Mouse (Mus musculus) small intestine, adult 2 months (tissue): Measurements from ENCODE around the gene Sez6l. TPM values are rescaled to one million over a fixed set of nuclear protein-coding genes. Genes with fewer than 3 reads are reported as not detected.

Experiments used
- H3K27ac ChIP-seq: fragments of 200-500 bp; 2 replicates; pipeline ENCODE4 v1.5.1; 2012; ENCODE audit warnings: low read depth, low read length, control low read depth, inconsistent platforms; ENCODE audit not compliant: insufficient read depth
- H3K27me3 ChIP-seq: fragments of 200-500 bp; 2 replicates; pipeline ENCODE4 v1.6.1; 2012; ENCODE audit warnings: mild to moderate bottlenecking, moderate library complexity, low read length, inconsistent platforms; ENCODE audit not compliant: control insufficient read depth, insufficient read depth
- H3K36me3 ChIP-seq: fragments of 200-500 bp; 2 replicates; pipeline ENCODE4 v1.6.1; 2012; ENCODE audit warnings: mild to moderate bottlenecking, low read length, control low read depth, inconsistent platforms; ENCODE audit not compliant: control insufficient read depth, insufficient read depth
- H3K4me1 ChIP-seq: fragments of 200-500 bp; 2 replicates; pipeline ENCODE4 v1.6.1; 2012; ENCODE audit warnings: low read length, inconsistent platforms, mixed read lengths; ENCODE audit not compliant: control insufficient read depth, insufficient read depth, insufficient read length
- H3K4me3 ChIP-seq: fragments of 200-500 bp; 2 replicates; pipeline ENCODE4 v1.5.1; 2012; ENCODE audit warnings: low read depth, mild to moderate bottlenecking, control low read depth, inconsistent platforms, low read length, moderate library complexity
- CTCF ChIP-seq: fragments of 200-500 bp; IDR thresholded peaks from 2 replicates; pipeline ENCODE4 v1.5.1; 2012; ENCODE audit warnings: low read depth, mild to moderate bottlenecking, control low read depth, inconsistent platforms, low read length, moderate library complexity, mixed read lengths; ENCODE audit not compliant: insufficient replicate concordance, insufficient read length; ENCODE audit errors: extremely low read depth
- POLR2A ChIP-seq: fragments of 200-500 bp; IDR thresholded peaks from 2 replicates; pipeline ENCODE4 v1.6.1; 2012; ENCODE audit warnings: low read depth, mild to moderate bottlenecking, control low read depth, inconsistent platforms, low read length, moderate library complexity
- WGBS: fragments of 180-500 bp; shearing (Covaris S2); methylation state at CpG from one replicate; pipeline ENCODE4 v1.1.7; 2018; 5-methylcytosine and 5-hydroxymethylcytosine counted together
- polyA plus RNA-seq: library from polyadenylated mRNA; depleted of rRNA; stranded (reverse); fragments of >200 nt; gene quantifications from 2 replicates; pipeline ENCODE4 v1.2.3, GENCODE M21; 2012

The Sez6l gene
- polyA plus RNA-seq, 1 experiment = 0.42 TPM

GRCm38 (mm10) chr5:112583304-112583703 lies 6.3 kb upstream of the Sez6l start:
- WGBS = 19% methylated on average over 9 of the region's 9 CpGs
- Histone ChIP-seq H3K4me1 (no peaks in the 10 kb centered on the region), H3K36me3 (no peaks in the 10 kb centered on the region), H3K27ac (no peak overlapping the region), H3K27me3 (0 out of 2 replicates have a peak, but pooled peaks cover 4% of the 10 kb centered on the region), H3K4me3 (no peak overlapping the region)
- TF ChIP-seq CTCF (no peak), POLR2A (no peak)

GRCm38 (mm10) chr5:112577750-112578149 lies 765 bp upstream of the Sez6l start:
- no peak overlapping the region for H3K27ac ChIP-seq
- no peaks in the 10 kb centered on the region for H3K36me3 ChIP-seq
- WGBS = 9% methylated on average over 10 of the region's 10 CpGs
- H3K4me1 ChIP-seq = peaks cover 3% of the 10 kb centered on the region; the same call in 1 of the 2 replicates
- TF ChIP-seq POLR2A (no peak), CTCF (no peak)
- H3K27me3 ChIP-seq = peaks cover 28% of the 10 kb centered on the region
- H3K4me3 ChIP-seq = no peak overlapping the region

GRCm38 (mm10) chr5:112576361-112576992 lies 508 bp downstream of the Sez6l start:
- H3K27ac ChIP-seq = no peak overlapping the region
- H3K4me3 ChIP-seq = peak overlapping the region; percentile 33
- H3K36me3 ChIP-seq = no peaks in the 10 kb centered on the region
- 4% methylated on average over 48 of the region's 48 CpGs for WGBS
- peaks cover 3% of the 10 kb centered on the region; the same call in 1 of the 2 replicates for H3K4me1 ChIP-seq
- peaks cover 28% of the 10 kb centered on the region for H3K27me3 ChIP-seq
- TF ChIP-seq POLR2A (no peak), CTCF (no peak)

- H3K4me3 ChIP-seq = no peak overlapping the region
- H3K27ac ChIP-seq = no peak overlapping the region
- H3K36me3 ChIP-seq = no peaks in the 10 kb centered on the region
- TF ChIP-seq CTCF = no peak
- TF ChIP-seq POLR2A = no peak
- peaks cover 28% of the 10 kb centered on the region for H3K27me3 ChIP-seq
- WGBS = 12% methylated on average over 12 of the region's 12 CpGs
- peaks cover 3% of the 10 kb centered on the region; the same call in 1 of the 2 replicates for H3K4me1 ChIP-seq
Measured at GRCm38 (mm10) chr5:112575151-112575915, 1.7 kb downstream of the Sez6l start.

- Histone ChIP-seq H3K27me3 (peaks cover 28% of the 10 kb centered on the region), H3K36me3 (no peaks in the 10 kb centered on the region)
Measured at GRCm38 (mm10) chr5:112573916-112574315, 3.1 kb downstream of the Sez6l start.

GRCm38 (mm10) chr5:112572217-112572616 lies 4.8 kb downstream of the Sez6l start:
- H3K4me3 ChIP-seq = no peak overlapping the region
- H3K27ac ChIP-seq = no peak overlapping the region
- H3K4me1 ChIP-seq = peaks cover 3% of the 10 kb centered on the region; the same call in 1 of the 2 replicates
- H3K27me3 ChIP-seq = peaks cover 18% of the 10 kb centered on the region
- 47% methylated on average over 2 of the region's 2 CpGs for WGBS
- TF ChIP-seq POLR2A (no peak), CTCF (no peak)
- H3K36me3 ChIP-seq = no peaks in the 10 kb centered on the region

More at GRCm38 (mm10) chr5:112573916-112574315, 3.1 kb downstream of the Sez6l start:
- TF ChIP-seq CTCF (peak; percentile 64; the same call in 1 of the 2 replicates), POLR2A (no peak)
- Histone ChIP-seq H3K4me1 (peaks cover 3% of the 10 kb centered on the region; the same call in 1 of the 2 replicates), H3K27ac (no peak overlapping the region), H3K4me3 (no peak overlapping the region)
- WGBS = 11% methylated on average over 8 of the region's 8 CpGs

- Histone ChIP-seq H3K4me3 (no peak overlapping the region), H3K27me3 (no peaks in the 10 kb centered on the region; the same call in 1 of the 2 replicates), H3K4me1 (no peaks in the 10 kb centered on the region), H3K36me3 (no peaks in the 10 kb centered on the region), H3K27ac (no peak overlapping the region)
- no peak for TF ChIP-seq POLR2A
- no peak for TF ChIP-seq CTCF
- 68% methylated on average over 8 of the region's 8 CpGs for WGBS
Measured at GRCm38 (mm10) chr5:112565489-112565888, 11.5 kb downstream of the Sez6l start.
